Mouse (Mus musculus) kidney, adult 2 months (tissue): ENCODE measurements around the gene Fxr2.

ENCODE experiments used
- CTCF ChIP-seq: fragments of 200-500 bp; conservative IDR thresholded peaks from 2 replicates; pipeline ENCODE4 v1.5.1; 2011; ENCODE audit warnings: low read depth, mild to moderate bottlenecking, control low read depth, low read length, moderate library complexity, mixed read lengths; ENCODE audit not compliant: insufficient read depth, insufficient read length
- POLR2A ChIP-seq: fragments of 200-500 bp; IDR thresholded peaks from one replicate; pipeline ENCODE4 v1.6.1; 2011; ENCODE audit warnings: low read depth, low read length, control low read depth

DNA sequence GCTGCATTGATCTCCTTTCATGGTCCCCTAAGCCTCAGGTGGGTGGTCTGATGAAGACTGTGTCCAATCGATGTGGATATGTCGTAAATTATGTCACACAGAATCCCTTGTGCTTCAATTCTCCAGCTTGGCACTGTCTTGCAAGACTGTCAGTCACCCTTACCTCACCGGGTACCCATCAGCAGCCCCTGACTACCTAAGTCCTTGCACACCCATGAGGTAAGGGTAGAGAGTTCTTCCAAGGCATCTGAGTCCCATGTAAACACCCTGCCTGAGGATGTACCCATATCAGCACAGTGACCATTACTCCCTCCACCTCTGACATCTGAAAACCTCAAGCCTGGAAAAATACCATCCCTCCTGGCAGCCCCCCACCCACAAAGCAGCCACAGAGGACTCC, 28.4 kb upstream of the Fxr2 start:
- TF ChIP-seq CTCF: no peak
- no peak for TF ChIP-seq POLR2A
